Mouse (Mus musculus) hindbrain, embryonic 15.5 days (tissue): Measurements from ENCODE around the gene Eif3d. TPM values are rescaled to one million over a fixed set of nuclear protein-coding genes. Genes with fewer than 3 reads are reported as not detected.

Source experiments
- ATAC-seq: fragments of 200-750 bp; cut with Nextera tagmentation; 2 replicates; pipeline ENCODE4 v1.8.0; 2017; ENCODE audit warnings: low read depth, moderate number of reproducible peaks, moderate TSS enrichment; ENCODE audit not compliant: low FRiP score
- H3K27ac ChIP-seq: fragments of 300-500 bp; sonication (generic); replicated peaks from 2 replicates; pipeline ENCODE4 v1.5.1; 2015; ENCODE audit warnings: mild to moderate bottlenecking, inconsistent platforms
- H3K27me3 ChIP-seq: fragments of 300-500 bp; sonication (generic); 2 replicates; pipeline ENCODE4 v1.6.1; 2015; ENCODE audit warnings: control low read depth, inconsistent platforms
- H3K36me3 ChIP-seq: fragments of 300-500 bp; sonication (generic); 2 replicates; pipeline ENCODE4 v1.6.1; 2015; ENCODE audit warnings: control low read depth, inconsistent platforms
- H3K4me1 ChIP-seq: fragments of 300-500 bp; sonication (generic); replicated peaks from 2 replicates; pipeline ENCODE4 v1.6.1; 2015; ENCODE audit warnings: control low read depth, inconsistent platforms
- H3K4me2 ChIP-seq: fragments of 300-500 bp; sonication (generic); 2 replicates; pipeline ENCODE4 v1.6.1; 2015; ENCODE audit warnings: moderate library complexity, mild to moderate bottlenecking, inconsistent platforms
- H3K4me3 ChIP-seq: fragments of 300-500 bp; sonication (generic); 2 replicates; pipeline ENCODE4 v1.5.1; 2015; ENCODE audit warnings: mild to moderate bottlenecking, inconsistent platforms
- H3K9ac ChIP-seq: fragments of 300-500 bp; sonication (generic); 2 replicates; pipeline ENCODE4 v1.6.1; 2015; ENCODE audit warnings: inconsistent platforms
- H3K9me3 ChIP-seq: fragments of 300-500 bp; sonication (generic); 2 replicates; pipeline ENCODE4 v1.6.1; 2016; ENCODE audit warnings: control low read depth, inconsistent platforms
- WGBS: fragments of 180-500 bp; shearing (Covaris S2); methylation state at CpG from one replicate; pipeline ENCODE4 v1.1.7; 2015; 5-methylcytosine and 5-hydroxymethylcytosine counted together
- polyA plus RNA-seq: library from polyadenylated mRNA; unstranded; fragments of >200 nt; fragmentation: Nextera tagmentation; extraction: Ambion mirVana; gene quantifications from 2 replicates; pipeline ENCODE4 v1.2.1, GENCODE M21; 2015

The Eif3d gene
- polyA plus RNA-seq, 1 experiment from 2014 or later = 170 TPM

DNA sequence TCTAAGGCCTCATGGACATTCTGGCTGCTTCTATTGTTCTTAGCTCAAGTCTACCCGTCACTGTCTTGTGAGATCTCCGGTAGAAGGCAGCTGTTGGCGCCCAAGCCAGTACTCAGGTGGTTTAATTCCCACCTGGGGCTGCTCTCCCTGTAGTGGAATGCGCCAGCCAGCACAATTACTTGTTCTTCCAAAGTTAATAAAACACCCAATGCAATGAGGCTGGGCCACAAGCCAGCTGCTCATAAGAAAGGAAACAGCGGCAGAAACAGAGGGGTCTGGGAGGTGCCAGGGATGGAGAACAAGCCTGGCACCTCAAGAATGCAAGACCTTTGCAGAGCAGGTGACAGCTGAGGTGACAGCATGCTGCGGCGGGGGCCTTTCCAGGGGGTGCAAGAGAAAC, 21.6 kb downstream of the Eif3d start:
- no peaks in the 10 kb centered on the region for H3K27me3 ChIP-seq
- peaks cover 6% of the 10 kb centered on the region for H3K4me1 ChIP-seq
- no peak overlapping the region for H3K9ac ChIP-seq
- H3K9me3 ChIP-seq = no peaks in the 10 kb centered on the region
- H3K27ac ChIP-seq = no peak overlapping the region
- peaks cover 44% of the 10 kb centered on the region for H3K36me3 ChIP-seq
- H3K4me3 ChIP-seq = no peak overlapping the region
- WGBS = 89% methylated on average over 7 of the region's 7 CpGs
- no peak for ATAC-seq
- H3K4me2 ChIP-seq = no peak overlapping the region

DNA sequence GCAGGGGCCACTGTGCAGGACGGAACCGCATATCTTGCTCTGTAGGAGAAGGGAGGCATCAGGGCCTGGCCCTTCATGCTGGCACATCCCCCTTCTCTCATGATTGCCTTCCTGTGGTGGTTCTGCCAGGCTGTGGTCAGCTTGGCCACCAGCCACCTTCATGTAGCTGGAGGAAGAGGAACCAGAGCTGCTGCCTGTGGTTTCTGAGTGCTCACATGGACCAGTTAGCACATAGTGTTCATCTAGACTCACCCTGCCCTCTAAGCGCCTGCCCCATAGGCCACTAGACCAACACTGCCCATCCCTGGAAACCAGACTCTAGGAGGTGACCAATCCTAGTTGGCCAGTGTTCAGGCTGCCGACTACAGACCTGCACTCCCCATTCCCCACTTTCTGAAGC, 24.9 kb downstream of the Eif3d start:
- H3K36me3 ChIP-seq = peaks cover 50% of the 10 kb centered on the region

GRCm38 (mm10) chr15:77941563-77941962, 29.1 kb downstream of the Eif3d start:
- no peak overlapping the region for H3K27ac ChIP-seq
- H3K4me1 ChIP-seq = no peaks in the 10 kb centered on the region
- no peak overlapping the region for H3K4me3 ChIP-seq
- no peak overlapping the region for H3K9ac ChIP-seq
- no peaks in the 10 kb centered on the region for H3K9me3 ChIP-seq
- WGBS = 91% methylated on average over 3 of the region's 3 CpGs
- no peak overlapping the region for H3K4me2 ChIP-seq
- no peak for ATAC-seq
- peaks cover 32% of the 10 kb centered on the region for H3K36me3 ChIP-seq
- no peaks in the 10 kb centered on the region for H3K27me3 ChIP-seq

More for the DNA sequence above, 24.9 kb downstream of the Eif3d start:
- Histone ChIP-seq H3K4me2 (no peak overlapping the region), H3K27ac (no peak overlapping the region), H3K27me3 (no peaks in the 10 kb centered on the region), H3K9ac (no peak overlapping the region), H3K9me3 (no peaks in the 10 kb centered on the region), H3K4me1 (no peaks in the 10 kb centered on the region), H3K4me3 (no peak overlapping the region)
- 92% methylated on average over 4 of the region's 4 CpGs for WGBS
- ATAC-seq = no peak

DNA sequence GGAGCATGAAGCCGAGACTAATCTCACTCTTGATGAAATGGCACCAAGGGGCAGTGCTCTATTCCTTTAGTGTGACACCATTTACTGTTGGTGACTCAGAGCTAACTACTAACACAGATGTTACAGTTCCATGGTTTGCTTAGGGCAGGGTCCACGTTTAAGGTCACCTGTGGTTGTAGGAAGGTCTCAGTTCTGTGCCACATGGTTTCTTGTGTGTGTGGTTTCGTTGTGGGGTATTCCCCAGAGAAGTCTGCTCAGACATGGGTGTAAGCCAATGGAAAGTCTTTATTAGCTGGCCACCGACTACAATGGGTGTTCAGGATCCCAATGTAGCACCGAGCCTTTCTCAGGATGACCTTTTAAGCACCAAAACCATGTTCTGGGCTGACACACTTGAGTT, 32.1 kb downstream of the Eif3d start:
- no peak for ATAC-seq
- no peaks in the 10 kb centered on the region for H3K27me3 ChIP-seq
- no peak overlapping the region for H3K27ac ChIP-seq
- H3K4me1 ChIP-seq = peaks cover 12% of the 10 kb centered on the region
- 81% methylated on average over 5 of the region's 5 CpGs for WGBS
- no peak overlapping the region for H3K9ac ChIP-seq
- no peak overlapping the region for H3K4me3 ChIP-seq
- H3K36me3 ChIP-seq = peaks cover 20% of the 10 kb centered on the region; the same call in 1 of the 2 replicates
- H3K4me2 ChIP-seq = no peak overlapping the region
- H3K9me3 ChIP-seq = no peaks in the 10 kb centered on the region

DNA sequence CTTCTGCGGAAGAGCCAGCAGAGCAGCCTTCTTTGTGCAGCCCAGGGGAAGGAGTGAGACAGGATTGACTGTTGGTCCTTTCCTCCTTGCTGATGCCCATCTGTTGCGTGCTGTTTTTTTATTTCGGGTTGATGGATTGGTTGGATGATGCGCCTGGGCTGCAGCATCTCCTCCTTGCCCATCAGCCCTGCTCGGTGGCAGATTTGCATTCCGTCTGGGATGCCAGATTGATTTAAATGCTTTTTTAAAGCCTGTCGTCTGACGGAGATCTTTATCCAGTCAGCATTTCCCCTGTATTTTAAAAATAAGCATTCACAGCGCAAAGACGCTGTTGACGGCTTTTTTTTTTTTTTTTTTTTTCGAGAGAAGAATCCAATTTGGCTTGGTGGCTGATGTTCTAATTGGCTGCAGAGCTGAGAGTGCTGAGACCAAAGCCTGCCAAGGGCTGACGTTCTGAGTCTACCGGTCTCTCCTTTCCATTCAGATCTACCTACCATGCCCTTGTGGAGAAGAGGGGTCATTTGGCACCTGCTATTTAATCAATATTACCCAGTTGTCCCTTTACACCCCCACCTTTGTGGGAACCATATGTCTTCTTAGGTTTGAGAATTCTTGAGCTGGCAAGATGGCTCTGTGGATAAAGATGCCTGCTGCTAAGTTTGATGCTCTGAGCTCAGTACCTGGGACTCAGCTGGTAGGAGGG, 34.8 kb downstream of the Eif3d start:
- peaks cover 17% of the 10 kb centered on the region for H3K4me1 ChIP-seq
- WGBS = 60% methylated on average over 14 of the region's 14 CpGs
- no peak overlapping the region for H3K9ac ChIP-seq
- no peak overlapping the region for H3K4me3 ChIP-seq
- no peak overlapping the region for H3K4me2 ChIP-seq
- no peak for ATAC-seq
- no peaks in the 10 kb centered on the region for H3K27me3 ChIP-seq
- H3K27ac ChIP-seq = no peak overlapping the region
- peaks cover under 1% of the 10 kb centered on the region; the same call in 1 of the 2 replicates for H3K36me3 ChIP-seq
- H3K9me3 ChIP-seq = no peaks in the 10 kb centered on the region

- H3K9me3 ChIP-seq = no peaks in the 10 kb centered on the region
- H3K9ac ChIP-seq = no peak overlapping the region
- no peak for ATAC-seq
- WGBS = 55% methylated on average over 5 of the region's 5 CpGs
- H3K36me3 ChIP-seq = no peaks in the 10 kb centered on the region
- no peak overlapping the region for H3K4me2 ChIP-seq
- H3K27me3 ChIP-seq = no peaks in the 10 kb centered on the region
- H3K27ac ChIP-seq = peak overlapping the region; percentile 30; the same call in 1 of the 2 replicates
- no peak overlapping the region for H3K4me3 ChIP-seq
- peaks cover 18% of the 10 kb centered on the region for H3K4me1 ChIP-seq
These were observed 35.6 kb downstream of the Eif3d start for GRCm38 (mm10) chr15:77934968-77935367.

- ATAC-seq = no peak
- peak overlapping the region; percentile 48; the same call in 1 of the 2 replicates for H3K4me2 ChIP-seq
- peaks cover 24% of the 10 kb centered on the region for H3K4me1 ChIP-seq
- no peak overlapping the region for H3K27ac ChIP-seq
- no peaks in the 10 kb centered on the region for H3K36me3 ChIP-seq
- no peak overlapping the region for H3K4me3 ChIP-seq
- H3K9ac ChIP-seq = no peak overlapping the region
- H3K27me3 ChIP-seq = no peaks in the 10 kb centered on the region
- no peaks in the 10 kb centered on the region for H3K9me3 ChIP-seq
- 70% methylated on average over 11 of the region's 11 CpGs for WGBS
These were observed 36.3 kb downstream of the Eif3d start for GRCm38 (mm10) chr15:77934326-77934725.

DNA sequence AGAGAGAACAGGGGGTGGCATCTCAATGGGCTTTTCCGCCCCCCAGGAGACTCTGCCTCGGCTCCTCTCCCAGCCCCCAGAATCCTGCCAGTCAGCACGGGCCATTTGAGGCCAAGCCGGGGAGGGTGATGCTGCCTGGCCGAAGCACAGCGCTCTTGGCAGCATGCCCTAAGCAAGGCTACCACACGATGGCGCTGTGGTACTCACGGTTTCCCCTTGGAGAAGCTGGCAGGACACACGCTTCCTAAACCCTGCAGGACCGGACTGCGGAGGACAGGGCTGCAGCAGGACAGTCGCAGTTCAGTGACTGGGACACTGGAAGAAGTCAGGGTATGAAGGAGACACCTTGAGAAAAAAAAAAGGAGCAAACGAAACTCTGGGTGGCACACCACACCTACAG, 36.8 kb downstream of the Eif3d start:
- Histone ChIP-seq H3K9me3 (no peaks in the 10 kb centered on the region), H3K4me1 (peaks cover 26% of the 10 kb centered on the region), H3K9ac (no peak overlapping the region), H3K36me3 (no peaks in the 10 kb centered on the region), H3K4me2 (peak overlapping the region; percentile 48), H3K4me3 (no peak overlapping the region), H3K27ac (no peak overlapping the region), H3K27me3 (no peaks in the 10 kb centered on the region)
- ATAC-seq = no peak
- under 1% methylated on average over 14 of the region's 14 CpGs for WGBS

GRCm38 (mm10) chr15:77933222-77933621, 37.4 kb downstream of the Eif3d start:
- H3K4me1 ChIP-seq = peaks cover 26% of the 10 kb centered on the region
- H3K36me3 ChIP-seq = no peaks in the 10 kb centered on the region
- no peak overlapping the region for H3K9ac ChIP-seq
- no peak overlapping the region for H3K4me2 ChIP-seq
- WGBS = 64% methylated on average over 3 of the region's 3 CpGs
- no peaks in the 10 kb centered on the region for H3K9me3 ChIP-seq
- H3K27ac ChIP-seq = no peak overlapping the region; the same call in 1 of the 2 replicates
- H3K27me3 ChIP-seq = no peaks in the 10 kb centered on the region
- H3K4me3 ChIP-seq = no peak overlapping the region
- ATAC-seq = no peak

- Histone ChIP-seq H3K27ac (no peak overlapping the region), H3K27me3 (no peaks in the 10 kb centered on the region), H3K4me1 (peaks cover 40% of the 10 kb centered on the region), H3K4me2 (no peak overlapping the region), H3K9ac (no peak overlapping the region), H3K36me3 (peaks cover 7% of the 10 kb centered on the region), H3K9me3 (no peaks in the 10 kb centered on the region), H3K4me3 (no peak overlapping the region)
- WGBS = 67% methylated on average over 6 of the region's 6 CpGs
- no peak for ATAC-seq
These were observed 39.0 kb downstream of the Eif3d start for GRCm38 (mm10) chr15:77931689-77932016.

- Histone ChIP-seq H3K4me1 (peaks cover 40% of the 10 kb centered on the region), H3K9me3 (no peaks in the 10 kb centered on the region), H3K9ac (no peak overlapping the region), H3K27ac (no peak overlapping the region), H3K4me3 (no peak overlapping the region), H3K4me2 (no peak overlapping the region), H3K36me3 (peaks cover 12% of the 10 kb centered on the region), H3K27me3 (no peaks in the 10 kb centered on the region)
- no peak for ATAC-seq
- WGBS = 86% methylated on average over 6 of the region's 6 CpGs
These were observed 39.5 kb downstream of the Eif3d start for GRCm38 (mm10) chr15:77930986-77931688.

DNA sequence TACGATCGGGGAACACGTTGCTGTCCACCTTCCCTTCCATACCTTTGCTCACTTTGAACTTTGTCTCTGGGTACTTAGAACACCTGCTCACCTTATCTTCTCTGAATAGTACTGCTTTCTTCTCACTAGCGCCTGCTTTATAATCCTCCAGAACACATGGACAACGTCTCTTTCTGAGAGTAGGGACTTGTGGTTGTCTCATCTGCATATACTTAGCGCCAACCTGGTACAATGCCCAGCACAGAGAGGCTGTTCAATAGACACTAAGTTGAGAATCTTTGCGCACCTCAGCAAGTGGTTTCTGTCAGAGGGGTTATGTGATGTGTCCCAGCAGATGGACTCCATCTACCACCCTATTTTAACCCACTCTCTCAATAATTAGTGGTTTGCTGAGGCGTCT, 40.8 kb downstream of the Eif3d start:
- H3K36me3 ChIP-seq = peaks cover 14% of the 10 kb centered on the region
- H3K4me1 ChIP-seq = peaks cover 40% of the 10 kb centered on the region
- WGBS = 61% methylated on average over 8 of the region's 8 CpGs
- peak overlapping the region; percentile 86 for H3K4me2 ChIP-seq
- ATAC-seq = no peak
- H3K9me3 ChIP-seq = no peaks in the 10 kb centered on the region
- peak overlapping the region; percentile 95 for H3K4me3 ChIP-seq
- H3K27ac ChIP-seq = no peak overlapping the region
- H3K27me3 ChIP-seq = no peaks in the 10 kb centered on the region
- peak overlapping the region; percentile 65; the same call in 1 of the 2 replicates for H3K9ac ChIP-seq
